Mouse (Mus musculus) liver, embryonic 11.5 days (tissue): ENCODE measurements at regions not wholly inside any gene's neighbourhood (a gene's known extent, or its start where the extent isn't known, plus 50 kb on each side); places are given as distances from the start of the nearest gene placed in this dataset.

Experiments used
- ATAC-seq: fragments of 200-750 bp; cut with Nextera tagmentation; replicated peaks from 2 replicates; pipeline ENCODE4 v1.8.0; 2017; ENCODE audit warnings: moderate number of reproducible peaks, mild to moderate bottlenecking, moderate TSS enrichment, moderate library complexity; ENCODE audit not compliant: low FRiP score
- DNase-seq: peaks from one replicate; pipeline ENCODE4 v3.0.0-alpha.2; 2017; ENCODE audit warnings: low spot score
- H3K27ac ChIP-seq: fragments of 300-500 bp; sonication (generic); 2 replicates; pipeline ENCODE4 v1.5.1; 2014; ENCODE audit warnings: mild to moderate bottlenecking, low read depth, low read length, control low read depth
- H3K27me3 ChIP-seq: fragments of 300-500 bp; sonication (generic); replicated peaks from 2 replicates; pipeline ENCODE4 v1.6.1; 2014; ENCODE audit warnings: low read length, mixed read lengths; ENCODE audit not compliant: control insufficient read depth, insufficient read depth
- H3K36me3 ChIP-seq: fragments of 300-500 bp; sonication (generic); 2 replicates; pipeline ENCODE4 v1.6.1; 2014; ENCODE audit warnings: mild to moderate bottlenecking, low read length, moderate library complexity, mixed read lengths; ENCODE audit not compliant: control insufficient read depth, insufficient read depth
- H3K4me1 ChIP-seq: fragments of 300-500 bp; sonication (generic); replicated peaks from 2 replicates; pipeline ENCODE4 v1.6.1; 2014; ENCODE audit warnings: low read length, mixed read lengths; ENCODE audit not compliant: control insufficient read depth, insufficient read depth
- H3K4me2 ChIP-seq: fragments of 300-500 bp; sonication (generic); 2 replicates; pipeline ENCODE4 v1.6.1; 2014; ENCODE audit warnings: mild to moderate bottlenecking, control low read depth, moderate library complexity
- H3K4me3 ChIP-seq: fragments of 300-500 bp; sonication (generic); 2 replicates; pipeline ENCODE4 v1.5.1; 2014; ENCODE audit warnings: low read depth, low read length, control low read depth
- H3K9ac ChIP-seq: fragments of 300-500 bp; sonication (generic); 2 replicates; pipeline ENCODE4 v1.6.1; 2014; ENCODE audit warnings: low read depth, low read length, control low read depth
- H3K9me3 ChIP-seq: fragments of 300-500 bp; sonication (generic); 2 replicates; pipeline ENCODE4 v1.6.1; 2016; ENCODE audit warnings: low read length, inconsistent platforms, mixed read lengths; ENCODE audit not compliant: control insufficient read depth
- WGBS: fragments of 180-500 bp; shearing (Covaris S2); extraction: QIAGEN DNeasy Blood & Tissue Kit; methylation state at CpG from one replicate; pipeline ENCODE4 v1.1.7; 2014; 5-methylcytosine and 5-hydroxymethylcytosine counted together

GRCm38 (mm10) chr6:143378126-143378525 lies 211.1 kb downstream of the Etnk1 start:
- Histone ChIP-seq H3K36me3 (no peaks in the 10 kb centered on the region), H3K9ac (no peak overlapping the region), H3K4me2 (no peak overlapping the region), H3K4me1 (no peaks in the 10 kb centered on the region), H3K27me3 (no peaks in the 10 kb centered on the region), H3K9me3 (no peaks in the 10 kb centered on the region), H3K27ac (no peak overlapping the region), H3K4me3 (no peak overlapping the region)
- 87% methylated on average over 9 of the region's 9 CpGs for WGBS
- ATAC-seq (no peak), DNase-seq (no peak)

DNA sequence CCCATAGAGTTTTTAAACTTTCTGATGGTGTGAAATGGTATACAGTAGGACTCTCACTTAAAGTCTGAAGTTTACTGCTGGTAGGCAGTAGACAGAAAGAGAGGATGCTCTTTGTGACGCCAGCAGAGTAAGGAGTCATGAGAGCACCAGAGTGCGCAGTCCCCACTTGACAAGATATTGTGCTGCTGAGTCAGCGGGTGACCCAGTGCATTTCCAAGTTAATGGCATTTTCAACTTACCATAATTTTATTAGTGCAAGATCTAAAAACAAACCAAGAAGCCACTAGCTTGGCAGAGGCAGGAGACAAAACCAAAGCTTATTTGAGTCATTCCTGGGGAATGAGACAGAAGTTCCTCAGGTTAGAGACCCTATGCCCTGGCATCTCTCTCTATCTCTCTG lies 213.5 kb downstream of the Etnk1 start:
- ATAC-seq (no peak), DNase-seq (no peak)
- Histone ChIP-seq H3K9me3 (no peaks in the 10 kb centered on the region), H3K9ac (no peak overlapping the region), H3K4me1 (no peaks in the 10 kb centered on the region), H3K4me3 (no peak overlapping the region), H3K4me2 (no peak overlapping the region), H3K36me3 (no peaks in the 10 kb centered on the region), H3K27me3 (no peaks in the 10 kb centered on the region), H3K27ac (no peak overlapping the region)
- WGBS = 91% methylated on average over 3 of the region's 3 CpGs

DNA sequence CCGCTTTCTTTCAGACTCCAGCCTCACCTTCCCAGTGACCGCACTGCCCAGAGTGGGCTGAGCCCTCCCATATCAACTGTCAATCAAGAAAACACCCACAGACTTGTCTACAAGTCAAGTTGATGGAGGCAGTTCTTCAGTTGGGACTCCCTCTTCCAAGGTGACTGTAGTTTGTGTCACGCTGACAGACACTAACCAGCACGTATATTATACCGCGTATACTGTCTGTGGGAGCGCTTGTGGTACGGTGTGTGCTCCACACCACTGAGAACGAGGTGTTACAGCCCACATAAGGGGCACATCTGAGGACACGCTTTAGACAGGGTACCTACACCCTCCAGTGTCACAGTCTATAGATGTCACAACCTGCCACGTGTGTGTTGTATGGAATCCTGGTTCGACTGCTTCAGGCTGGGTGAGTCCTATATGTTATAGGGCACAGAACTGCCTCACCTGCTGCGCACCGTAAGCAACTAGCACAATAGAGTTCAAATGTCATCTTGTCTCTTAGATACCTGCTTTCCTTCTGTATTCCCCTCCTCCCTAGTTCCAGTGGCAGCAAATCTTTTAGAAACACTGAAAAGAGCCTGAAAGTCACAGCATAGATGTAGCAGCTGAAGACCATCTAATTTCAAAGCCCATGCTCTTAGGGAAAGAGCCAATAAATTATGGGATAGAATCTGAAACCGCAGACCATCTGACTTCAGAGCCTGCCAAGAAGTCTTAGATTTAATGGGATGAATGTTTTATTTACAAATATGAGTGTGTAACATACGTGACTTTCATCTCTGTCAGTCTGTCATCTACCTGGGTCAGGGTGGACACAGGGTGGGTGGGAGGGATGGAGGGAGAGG lies 219.8 kb downstream of the Etnk1 start:
- DNase-seq (no peak), ATAC-seq (no peak; the same call in 1 of the 2 replicates)
- H3K36me3 ChIP-seq = no peaks in the 10 kb centered on the region
- H3K27me3 ChIP-seq = no peaks in the 10 kb centered on the region
- H3K4me3 ChIP-seq = no peak overlapping the region
- H3K9ac ChIP-seq = no peak overlapping the region
- no peaks in the 10 kb centered on the region for H3K4me1 ChIP-seq
- no peak overlapping the region for H3K4me2 ChIP-seq
- H3K9me3 ChIP-seq = no peaks in the 10 kb centered on the region
- H3K27ac ChIP-seq = no peak overlapping the region
- 91% methylated on average over 16 of the region's 16 CpGs for WGBS

DNA sequence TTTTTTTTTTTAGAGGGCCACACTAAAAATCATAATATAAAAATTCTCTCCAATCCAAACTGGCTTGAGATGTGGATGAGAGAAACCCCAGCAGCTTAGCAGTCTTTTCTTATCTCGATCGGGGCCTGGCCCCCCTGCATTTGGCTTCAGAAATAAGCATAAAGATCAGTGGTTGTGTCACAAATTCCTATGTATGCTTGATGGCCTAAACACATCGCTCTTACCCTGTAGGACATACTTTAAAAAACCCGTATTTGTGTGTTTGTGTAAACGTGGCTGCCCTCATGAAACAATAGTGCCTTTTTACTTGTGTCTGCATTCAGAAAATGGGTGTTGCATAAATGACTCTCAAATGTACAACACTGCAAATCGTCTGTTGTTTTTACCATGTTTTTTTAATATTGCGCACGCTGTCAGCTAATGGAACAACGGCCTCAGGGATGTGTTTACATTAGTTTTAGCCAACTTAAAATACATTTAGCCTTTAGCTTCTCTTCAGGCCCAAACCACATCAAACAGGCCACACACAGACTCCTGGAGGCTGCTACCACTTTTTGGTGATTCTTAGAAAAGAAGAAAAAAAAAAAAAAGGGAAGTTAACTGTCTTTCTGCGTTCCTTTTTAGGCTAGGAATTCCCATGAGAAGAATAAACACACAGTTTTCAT lies 226.7 kb downstream of the Etnk1 start:
- Histone ChIP-seq H3K4me3 (no peak overlapping the region), H3K27me3 (no peaks in the 10 kb centered on the region), H3K9ac (no peak overlapping the region), H3K9me3 (no peaks in the 10 kb centered on the region), H3K36me3 (no peaks in the 10 kb centered on the region), H3K4me2 (no peak overlapping the region), H3K4me1 (no peaks in the 10 kb centered on the region), H3K27ac (no peak overlapping the region)
- WGBS = 77% methylated on average over 10 of the region's 10 CpGs
- ATAC-seq = no peak
- no peak for DNase-seq

- ATAC-seq = no peak
- no peaks in the 10 kb centered on the region for H3K4me1 ChIP-seq
These were observed 227.4 kb downstream of the Etnk1 start for GRCm38 (mm10) chr6:143394377-143394776.

GRCm38 (mm10) chr6:143401436-143401835 lies 234.4 kb downstream of the Etnk1 start:
- H3K9me3 ChIP-seq = no peaks in the 10 kb centered on the region
- no peak overlapping the region for H3K4me2 ChIP-seq
- H3K27ac ChIP-seq = no peak overlapping the region
- ATAC-seq (no peak), DNase-seq (no peak)
- H3K4me1 ChIP-seq = no peaks in the 10 kb centered on the region
- no peaks in the 10 kb centered on the region for H3K27me3 ChIP-seq
- H3K9ac ChIP-seq = no peak overlapping the region
- H3K36me3 ChIP-seq = no peaks in the 10 kb centered on the region
- no peak overlapping the region for H3K4me3 ChIP-seq
- WGBS = 67% methylated on average over 8 of the region's 8 CpGs

More at GRCm38 (mm10) chr6:143394377-143394776, 227.4 kb downstream of the Etnk1 start:
- Histone ChIP-seq H3K27ac (no peak overlapping the region), H3K4me2 (no peak overlapping the region), H3K36me3 (no peaks in the 10 kb centered on the region), H3K27me3 (no peaks in the 10 kb centered on the region), H3K9me3 (no peaks in the 10 kb centered on the region), H3K4me3 (no peak overlapping the region), H3K9ac (no peak overlapping the region)
- 86% methylated on average over 15 of the region's 15 CpGs for WGBS
- no peak for DNase-seq

- ATAC-seq = no peak
- Histone ChIP-seq H3K27me3 (no peaks in the 10 kb centered on the region), H3K4me3 (no peak overlapping the region), H3K36me3 (no peaks in the 10 kb centered on the region), H3K4me1 (no peaks in the 10 kb centered on the region), H3K9ac (no peak overlapping the region), H3K27ac (no peak overlapping the region), H3K4me2 (no peak overlapping the region), H3K9me3 (no peaks in the 10 kb centered on the region)
- 85% methylated on average over 7 of the region's 7 CpGs for WGBS
- no peak for DNase-seq
These were observed 234.9 kb downstream of the Etnk1 start for GRCm38 (mm10) chr6:143401921-143402320.

DNA sequence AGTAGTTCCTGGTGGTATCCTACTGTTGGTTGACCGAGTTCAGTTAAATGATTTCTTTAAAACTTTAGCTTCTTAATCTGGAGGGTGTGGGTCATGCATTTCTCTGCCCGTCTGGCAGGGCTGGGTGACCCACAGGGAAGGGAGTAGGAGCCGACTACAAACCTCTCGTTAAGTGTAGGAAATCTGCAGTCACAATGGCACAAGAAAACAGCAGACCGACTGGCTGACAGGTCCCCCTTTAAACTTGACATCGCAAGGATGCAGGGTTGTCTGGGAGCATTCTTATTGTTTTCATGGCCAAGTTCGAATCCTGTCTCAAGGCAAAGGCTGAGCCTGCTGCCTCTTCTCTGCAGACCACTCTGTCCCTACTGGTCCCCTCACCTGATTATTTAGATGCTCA lies 235.7 kb downstream of the Etnk1 start:
- Histone ChIP-seq H3K27me3 (no peaks in the 10 kb centered on the region), H3K27ac (no peak overlapping the region), H3K4me3 (no peak overlapping the region), H3K4me2 (no peak overlapping the region), H3K36me3 (no peaks in the 10 kb centered on the region), H3K9ac (no peak overlapping the region), H3K4me1 (no peaks in the 10 kb centered on the region), H3K9me3 (no peaks in the 10 kb centered on the region)
- 76% methylated on average over 7 of the region's 7 CpGs for WGBS
- no peak for ATAC-seq
- no peak for DNase-seq

GRCm38 (mm10) chr6:143404521-143404920 lies 237.5 kb downstream of the Etnk1 start:
- ATAC-seq (no peak), DNase-seq (no peak)
- Histone ChIP-seq H3K27ac (no peak overlapping the region), H3K27me3 (no peaks in the 10 kb centered on the region), H3K4me1 (no peaks in the 10 kb centered on the region), H3K9ac (no peak overlapping the region), H3K9me3 (no peaks in the 10 kb centered on the region), H3K4me3 (no peak overlapping the region), H3K4me2 (no peak overlapping the region), H3K36me3 (no peaks in the 10 kb centered on the region)
- 82% methylated on average over 4 of the region's 4 CpGs for whole genome bisulfite sequencing
